Mouse (Mus musculus) WW6 (cell line): Measurements from ENCODE around the gene Ercc6l2.

Source experiments
- DNase-seq: peaks from one replicate; pipeline ENCODE4 v3.0.0-alpha.2; 2013; ENCODE audit warnings: low read depth, low spot score

Gene Ercc6l2

GRCm38 (mm10) chr13:63814746-63815681 lies at the start of gene Ercc6l2:
TSS of gene Ercc6l2 (plus strand) at chr13:63815240.
- DNase-seq: peak; percentile 94

GRCm38 (mm10) chr13:63766065-63766464 lies 49.0 kb upstream of the Ercc6l2 start:
- DNase-seq: no peak

GRCm38 (mm10) chr13:63771009-63771408 lies 44.0 kb upstream of the Ercc6l2 start:
- no peak for DNase-seq

- no peak for DNase-seq
Measured at GRCm38 (mm10) chr13:63778925-63779324, 36.1 kb upstream of the Ercc6l2 start.

- DNase-seq: no peak
Measured at GRCm38 (mm10) chr13:63779376-63780291, 35.4 kb upstream of the Ercc6l2 start.

GRCm38 (mm10) chr13:63792234-63792831 lies 22.7 kb upstream of the Ercc6l2 start:
- DNase-seq: no peak

- no peak for DNase-seq
Measured at GRCm38 (mm10) chr13:63793345-63794308, 21.4 kb upstream of the Ercc6l2 start.

GRCm38 (mm10) chr13:63798677-63799076 lies 16.4 kb upstream of the Ercc6l2 start:
- DNase-seq: no peak

GRCm38 (mm10) chr13:63799940-63800339 lies 15.1 kb upstream of the Ercc6l2 start:
- DNase-seq: no peak

- DNase-seq: no peak
Measured at GRCm38 (mm10) chr13:63801289-63801688, 13.8 kb upstream of the Ercc6l2 start.

- no peak for DNase-seq
Measured at GRCm38 (mm10) chr13:63807233-63807632, 7.8 kb upstream of the Ercc6l2 start.

- DNase-seq: no peak
Measured at GRCm38 (mm10) chr13:63807979-63808378, 7.1 kb upstream of the Ercc6l2 start.

- no peak for DNase-seq
Measured at GRCm38 (mm10) chr13:63811477-63811876, 3.6 kb upstream of the Ercc6l2 start.

GRCm38 (mm10) chr13:63815931-63816330 lies 891 bp downstream of the Ercc6l2 start:
- DNase-seq: no peak

- no peak for DNase-seq
Measured at GRCm38 (mm10) chr13:63845758-63846157, 30.7 kb downstream of the Ercc6l2 start.

- no peak for DNase-seq
Measured at GRCm38 (mm10) chr13:63850308-63851011, 35.4 kb downstream of the Ercc6l2 start.

- DNase-seq: no peak
Measured at GRCm38 (mm10) chr13:63872585-63873282, 57.7 kb downstream of the Ercc6l2 start.

- DNase-seq: no peak
Measured at GRCm38 (mm10) chr13:63877138-63877537, 62.1 kb downstream of the Ercc6l2 start.

GRCm38 (mm10) chr13:63879105-63879863 lies 64.2 kb downstream of the Ercc6l2 start:
- no peak for DNase-seq
